Mouse (Mus musculus) megakaryocyte progenitor cell, adult 5-6 weeks (primary cell): ENCODE results near the gene Krt16. TPM values are rescaled to one million over a fixed set of nuclear protein-coding genes. Genes with fewer than 3 reads are reported as not detected.
"Not testable (repeated sequence)": the region's sequence is repeated elsewhere in the genome, so short reads cannot be mapped to it uniquely, and the experiment has no call there.

Experiments used
- ATAC-seq: replicated peaks from 2 replicates; pipeline ENCODE4 v1.8.0; 2016; ENCODE audit warnings: mild to moderate bottlenecking, moderate TSS enrichment, inconsistent platforms; ENCODE audit not compliant: poor library complexity
- total RNA-seq, 2 experiments: library from RNA; stranded (forward) in 1 of 2; stranded (reverse) in 1 of 2; fragments of 157-497, 149-512 nt in 1 of 2; fragments of 200-1000 nt in 1 of 2; gene quantifications; 2 replicates each; pipeline versions ENCODE4 v1.2.3 to v1.2.4; 2015 to 2017

The Krt16 gene
- total RNA-seq, 2 experiments from 2014 or later: not detected

- ATAC-seq: no peak
Observed at GRCm38 (mm10) chr11:100259079-100259478, 10.4 kb upstream of the Krt16 start.

- ATAC-seq: no peak
Observed at GRCm38 (mm10) chr11:100257967-100258366, 9.3 kb upstream of the Krt16 start.

GRCm38 (mm10) chr11:100255514-100255913, 6.8 kb upstream of the Krt16 start:
- no peak for ATAC-seq

GRCm38 (mm10) chr11:100254360-100255090, 5.8 kb upstream of the Krt16 start:
- peak; percentile 34; the same call in 1 of the 2 replicates for ATAC-seq

GRCm38 (mm10) chr11:100246471-100246870, 2.2 kb downstream of the Krt16 start:
- not testable (repeated sequence) for ATAC-seq

GRCm38 (mm10) chr11:100240272-100240671, 8.4 kb downstream of the Krt16 start:
- not testable (repeated sequence) for ATAC-seq

GRCm38 (mm10) chr11:100221741-100222140, 27.0 kb downstream of the Krt16 start:
- ATAC-seq: no peak

- no peak for ATAC-seq
Observed at GRCm38 (mm10) chr11:100219304-100219703, 29.4 kb downstream of the Krt16 start.

- ATAC-seq: no peak
Observed at GRCm38 (mm10) chr11:100208542-100208941, 40.2 kb downstream of the Krt16 start.

- ATAC-seq: no peak
Observed at GRCm38 (mm10) chr11:100207498-100207897, 41.2 kb downstream of the Krt16 start, which contains the start of gene Krt14. Krt14 (minus strand) TSS chr11:100207548.

- 0 out of 2 replicates have a peak, but pooled peaks have one; percentile 47 for ATAC-seq
Observed at GRCm38 (mm10) chr11:100203448-100203847, 45.3 kb downstream of the Krt16 start.

- ATAC-seq: no peak
Observed at GRCm38 (mm10) chr11:100202906-100203305, 45.8 kb downstream of the Krt16 start.

GRCm38 (mm10) chr11:100200104-100200820, 48.4 kb downstream of the Krt16 start:
- peak; percentile 65 for ATAC-seq

GRCm38 (mm10) chr11:100198666-100199065, 50.0 kb downstream of the Krt16 start:
- no peak for ATAC-seq

Other genes with a start within 250 kb of the Krt16 start
- not detected in 2 replicates for gene Krt33a, start 232.7 kb downstream of the Krt16 start, total RNA-seq (2015)
- not detected in 2 replicates for gene Krt33a, start 232.7 kb downstream of the Krt16 start, total RNA-seq (2017)
- not detected in 2 replicates for gene Krt33b, start 219.0 kb downstream of the Krt16 start, total RNA-seq (2015)
- not detected in 2 replicates for gene Krt33b, start 219.0 kb downstream of the Krt16 start, total RNA-seq (2017)
- not detected in 2 replicates for gene Krt34, start 207.3 kb downstream of the Krt16 start, total RNA-seq (2015)
- gene Krt34, start 207.3 kb downstream of the Krt16 start, total RNA-seq (2017): not detected in 2 replicates
- not detected in 2 replicates for gene Krt31, start 198.4 kb downstream of the Krt16 start, total RNA-seq (2015)
- gene Krt31, start 198.4 kb downstream of the Krt16 start, total RNA-seq (2017): not detected in 2 replicates
- gene Krt32, start 160.7 kb downstream of the Krt16 start, total RNA-seq (2015): not detected in 2 replicates
- not detected in 2 replicates for gene Krt32, start 160.7 kb downstream of the Krt16 start, total RNA-seq (2017)
- gene Krt35, start 152.7 kb downstream of the Krt16 start, total RNA-seq (2015): not detected in 2 replicates
- gene Krt35, start 152.7 kb downstream of the Krt16 start, total RNA-seq (2017): not detected in 2 replicates
- not detected in 2 replicates for gene Krt36, start 143.3 kb downstream of the Krt16 start, total RNA-seq (2015)
- not detected in 2 replicates for gene Krt36, start 143.3 kb downstream of the Krt16 start, total RNA-seq (2017)
- not detected in 2 replicates for gene Krt13, start 127.3 kb downstream of the Krt16 start, total RNA-seq (2015)
- not detected in 2 replicates for gene Krt13, start 127.3 kb downstream of the Krt16 start, total RNA-seq (2017)
- gene Krt15, start 113.0 kb downstream of the Krt16 start, total RNA-seq (2015): not detected in 2 replicates
- gene Krt15, start 113.0 kb downstream of the Krt16 start, total RNA-seq (2017): not detected in 2 replicates
- gene Krt19, start 100.2 kb downstream of the Krt16 start, total RNA-seq (2015): not detected in 2 replicates
- not detected in 2 replicates for gene Krt19, start 100.2 kb downstream of the Krt16 start, total RNA-seq (2017)
- not detected in 2 replicates for gene Krt9, start 55.7 kb downstream of the Krt16 start, total RNA-seq (2015)
- not detected in 2 replicates for gene Krt9, start 55.7 kb downstream of the Krt16 start, total RNA-seq (2017)
- not detected in 2 replicates for gene Krt14, start 41.4 kb downstream of the Krt16 start, total RNA-seq (2015)
- gene Krt14, start 41.4 kb downstream of the Krt16 start, total RNA-seq (2017): not detected in 2 replicates
- not detected in 2 replicates for gene Krt17, start 12.1 kb upstream of the Krt16 start, total RNA-seq (2015)
- gene Krt17, start 12.1 kb upstream of the Krt16 start, total RNA-seq (2017): not detected in 2 replicates
- gene Krt42, start 21.0 kb upstream of the Krt16 start, total RNA-seq (2015): not detected in 2 replicates
- not detected in 2 replicates for gene Krt42, start 21.0 kb upstream of the Krt16 start, total RNA-seq (2017)
- 1,262 and 1,322 TPM in 2 replicates for gene Eif1, start 71.0 kb upstream of the Krt16 start, total RNA-seq (2015)
- gene Eif1, start 71.0 kb upstream of the Krt16 start, total RNA-seq (2017): 95.6 and 142 TPM in 2 replicates
- not detected in 2 replicates for gene Gast, start 85.5 kb upstream of the Krt16 start, total RNA-seq (2015)
- gene Gast, start 85.5 kb upstream of the Krt16 start, total RNA-seq (2017): not detected in 2 replicates
- gene Hap1, start 107.2 kb upstream of the Krt16 start, total RNA-seq (2015): not detected in 2 replicates
- not detected in 2 replicates for gene Hap1, start 107.2 kb upstream of the Krt16 start, total RNA-seq (2017)
- gene Jup, start 148.9 kb upstream of the Krt16 start, total RNA-seq (2015): 1.5 and 4.0 TPM in 2 replicates
- 1.4 and 2.5 TPM in 2 replicates for gene Jup, start 148.9 kb upstream of the Krt16 start, total RNA-seq (2017)
- 0.05 TPM in 1 of 2 replicates, not detected in the other for gene P3h4, start 165.9 kb upstream of the Krt16 start, total RNA-seq (2015)
- 0.08 TPM in 1 of 2 replicates, not detected in the other for gene P3h4, start 165.9 kb upstream of the Krt16 start, total RNA-seq (2017)
- gene Fkbp10, start 166.8 kb upstream of the Krt16 start, total RNA-seq (2015): not detected in 2 replicates
- gene Fkbp10, start 166.8 kb upstream of the Krt16 start, total RNA-seq (2017): not detected in 2 replicates
- gene Nt5c3b, start 192.9 kb upstream of the Krt16 start, total RNA-seq (2015): 21.4 and 32.9 TPM in 2 replicates
- gene Nt5c3b, start 192.9 kb upstream of the Krt16 start, total RNA-seq (2017): 31.8 and 37.3 TPM in 2 replicates
- gene Klhl10, start 193.0 kb upstream of the Krt16 start, total RNA-seq (2015): not detected in 2 replicates
- 0.10 and 0.33 TPM in 2 replicates for gene Klhl10, start 193.0 kb upstream of the Krt16 start, total RNA-seq (2017)
- gene Klhl11, start 223.8 kb upstream of the Krt16 start, total RNA-seq (2015): 9.8 and 14.0 TPM in 2 replicates
- 17.2 and 24.1 TPM in 2 replicates for gene Klhl11, start 223.8 kb upstream of the Krt16 start, total RNA-seq (2017)